Mouse (Mus musculus) myocyte (in vitro differentiated cells): Measurements from ENCODE around the gene Epha6. TPM values are rescaled to one million over a fixed set of nuclear protein-coding genes. Genes with fewer than 3 reads are reported as not detected.

ENCODE experiments used
- H3K27me3 ChIP-seq: one replicate; pipeline ENCODE4 v1.6.1; 2011; ENCODE audit not compliant: control insufficient read depth, insufficient read depth, insufficient read length
- H3K36me3 ChIP-seq: one replicate; pipeline ENCODE4 v1.6.1; 2011; ENCODE audit not compliant: control insufficient read depth, insufficient read depth
- H3K4me2 ChIP-seq: one replicate; pipeline ENCODE4 v1.6.1; 2011; ENCODE audit warnings: low read depth, control low read depth
- H3K4me3 ChIP-seq: one replicate; pipeline ENCODE4 v1.5.1; 2011; ENCODE audit warnings: mild to moderate bottlenecking, control low read depth, moderate library complexity
- H3K79me2 ChIP-seq: one replicate; pipeline ENCODE4 v1.6.1; 2011; ENCODE audit not compliant: control insufficient read depth, insufficient read depth
- H3ac ChIP-seq: one replicate; pipeline ENCODE4 v1.6.1; 2011; ENCODE audit not compliant: control insufficient read depth, insufficient read length
- CEBPB ChIP-seq: IDR thresholded peaks from 2 replicates; pipeline ENCODE4 v1.6.1; 2011; ENCODE audit warnings: mild to moderate bottlenecking, moderate library complexity; ENCODE audit not compliant: poor library complexity, insufficient read depth, severe bottlenecking
- E2F4 ChIP-seq: IDR thresholded peaks from one replicate; pipeline ENCODE4 v1.6.1; 2011; ENCODE audit warnings: mild to moderate bottlenecking, control low read depth, moderate library complexity; ENCODE audit not compliant: insufficient read depth
- MAX ChIP-seq: IDR thresholded peaks from one replicate; pipeline ENCODE4 v1.6.1; 2011; ENCODE audit warnings: low read depth, mild to moderate bottlenecking, control low read depth
- MYOD1 ChIP-seq, 3 experiments: IDR thresholded peaks; one replicate each; pipeline ENCODE4 v1.6.1; 2011; ENCODE audit warnings: control low read depth in 2 of 3, low read depth in 2 of 3, mild to moderate bottlenecking in 2 of 3, moderate library complexity in 1 of 3; ENCODE audit not compliant: insufficient read length in 2 of 3, control insufficient read depth in 1 of 3
- MYOG ChIP-seq, 3 experiments: IDR thresholded peaks; one replicate each; pipeline ENCODE4 v1.6.1; 2011; ENCODE audit warnings: control low read depth in 2 of 3, low read depth in 2 of 3, mild to moderate bottlenecking in 2 of 3; ENCODE audit not compliant: insufficient read length in 2 of 3, control insufficient read depth in 1 of 3, insufficient read depth in 1 of 3
- POLR2A ChIP-seq: IDR thresholded peaks from one replicate; pipeline ENCODE4 v1.6.1; 2011; ENCODE audit warnings: low read depth, mild to moderate bottlenecking, control low read depth, moderate library complexity; ENCODE audit not compliant: insufficient read length
- POLR2AphosphoS2 ChIP-seq: IDR thresholded peaks from one replicate; pipeline ENCODE4 v1.6.1; 2011; ENCODE audit warnings: low read depth, control low read depth; ENCODE audit not compliant: insufficient read length
- REST ChIP-seq: IDR thresholded peaks from one replicate; pipeline ENCODE4 v1.6.1; 2011; ENCODE audit warnings: mild to moderate bottlenecking, control low read depth, moderate library complexity; ENCODE audit not compliant: insufficient read depth, insufficient read length
- SRF ChIP-seq: IDR thresholded peaks from one replicate; pipeline ENCODE4 v1.6.1; 2011; ENCODE audit warnings: low read depth; ENCODE audit not compliant: control insufficient read depth, insufficient read length
- TCF12 ChIP-seq: IDR thresholded peaks from one replicate; pipeline ENCODE4 v1.6.1; 2011; ENCODE audit warnings: mild to moderate bottlenecking, control low read depth; ENCODE audit not compliant: poor library complexity, insufficient read depth, severe bottlenecking
- TCF3 ChIP-seq: IDR thresholded peaks from one replicate; pipeline ENCODE4 v1.6.1; 2011; ENCODE audit warnings: low read depth, control low read depth; ENCODE audit not compliant: insufficient read length
- USF1 ChIP-seq: IDR thresholded peaks from one replicate; pipeline ENCODE4 v1.6.1; 2011; ENCODE audit warnings: low read depth, mild to moderate bottlenecking, control low read depth, moderate library complexity
- polyA plus RNA-seq: library from polyadenylated mRNA; unstranded; fragments of >200 nt; fragmentation: generic; extraction: Trizol; gene quantifications from one replicate; pipeline ENCODE4 v1.2.1, GENCODE M21; 2012; ENCODE audit warnings: missing spikeins

Gene Epha6
- polyA plus RNA-seq, 1 experiment: not detected

GRCm38 (mm10) chr16:60435283-60435682 lies 170.0 kb downstream of the Epha6 start:
- Histone ChIP-seq H3K79me2 (no peaks in the 10 kb centered on the region), H3ac (no peak overlapping the region), H3K36me3 (no peaks in the 10 kb centered on the region), H3K4me2 (no peak overlapping the region), H3K4me3 (no peak overlapping the region), H3K27me3 (no peaks in the 10 kb centered on the region)
- TF ChIP-seq MAX: no peak

GRCm38 (mm10) chr16:60434241-60434640 lies 171.1 kb downstream of the Epha6 start:
- Histone ChIP-seq H3ac (no peak overlapping the region), H3K27me3 (no peaks in the 10 kb centered on the region), H3K79me2 (no peaks in the 10 kb centered on the region), H3K4me3 (no peak overlapping the region), H3K36me3 (no peaks in the 10 kb centered on the region), H3K4me2 (no peak overlapping the region)
- TF ChIP-seq REST (no peak), TCF3 (no peak), TCF12 (no peak), CEBPB (no peak), MYOD1 (IDR thresholded peaks at IDR 0.05; ENCODE audit: control insufficient read depth in 1 of 3, insufficient read length in 2 of 3, low read depth in 2 of 3) (no peak), SRF (no peak), MAX (no peak), POLR2AphosphoS2 (no peak), POLR2A (no peak), USF1 (no peak), MYOG (IDR thresholded peaks at IDR 0.05; ENCODE audit: control insufficient read depth in 1 of 3, insufficient read depth in 1 of 3, insufficient read length in 2 of 3, low read depth in 2 of 3) (no peak)

- no peaks in the 10 kb centered on the region for H3K36me3 ChIP-seq
- H3K4me3 ChIP-seq: no peak overlapping the region
- no peak overlapping the region for H3ac ChIP-seq
- H3K4me2 ChIP-seq: no peak overlapping the region
- no peak for TF ChIP-seq MAX
- no peak for TF ChIP-seq SRF
- no peak for TF ChIP-seq MYOG (IDR thresholded peaks at IDR 0.05; ENCODE audit: control insufficient read depth in 1 of 3, insufficient read depth in 1 of 3, insufficient read length in 2 of 3, low read depth in 2 of 3)
- no peak for TF ChIP-seq POLR2AphosphoS2
- TF ChIP-seq CEBPB: no peak
- no peak for TF ChIP-seq TCF3
- no peak for TF ChIP-seq E2F4
- TF ChIP-seq REST: no peak
- no peak for TF ChIP-seq TCF12
- no peak for TF ChIP-seq POLR2A
- TF ChIP-seq MYOD1 (IDR thresholded peaks at IDR 0.05; ENCODE audit: control insufficient read depth in 1 of 3, insufficient read length in 2 of 3, low read depth in 2 of 3): no peak
- TF ChIP-seq USF1: no peak
- no peaks in the 10 kb centered on the region for H3K79me2 ChIP-seq
- H3K27me3 ChIP-seq: no peaks in the 10 kb centered on the region
These were observed 210.0 kb downstream of the Epha6 start for GRCm38 (mm10) chr16:60395306-60395705.

DNA sequence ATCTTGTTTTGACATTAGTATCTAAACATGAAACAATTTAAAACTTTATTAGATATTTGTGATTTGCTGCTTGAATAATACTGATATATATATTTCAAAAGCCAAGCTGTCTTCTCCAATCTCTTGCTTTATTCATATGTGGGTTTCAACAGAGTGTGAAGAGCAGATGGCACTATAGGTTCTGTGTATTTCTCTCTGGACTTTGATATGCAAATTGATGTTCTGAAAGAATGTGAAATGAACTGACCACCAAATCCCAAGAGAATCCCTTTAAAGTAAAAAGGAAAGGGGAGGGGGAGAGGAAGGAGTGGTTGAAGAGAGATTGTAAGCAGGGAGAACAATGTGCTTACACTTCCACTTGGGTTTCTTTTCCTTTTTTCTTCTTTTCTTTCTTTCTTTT lies 212.4 kb downstream of the Epha6 start:
- Histone ChIP-seq H3K4me3 (no peak overlapping the region), H3K4me2 (no peak overlapping the region), H3ac (no peak overlapping the region), H3K27me3 (no peaks in the 10 kb centered on the region), H3K36me3 (no peaks in the 10 kb centered on the region), H3K79me2 (no peaks in the 10 kb centered on the region)
- TF ChIP-seq MAX (no peak), TCF12 (no peak), REST (no peak), POLR2AphosphoS2 (no peak), E2F4 (no peak), SRF (no peak), CEBPB (no peak), POLR2A (no peak), TCF3 (no peak), MYOG (IDR thresholded peaks at IDR 0.05; ENCODE audit: control insufficient read depth in 1 of 3, insufficient read depth in 1 of 3, insufficient read length in 2 of 3, low read depth in 2 of 3) (no peak), MYOD1 (IDR thresholded peaks at IDR 0.05; ENCODE audit: control insufficient read depth in 1 of 3, insufficient read length in 2 of 3, low read depth in 2 of 3) (no peak), USF1 (no peak)

DNA sequence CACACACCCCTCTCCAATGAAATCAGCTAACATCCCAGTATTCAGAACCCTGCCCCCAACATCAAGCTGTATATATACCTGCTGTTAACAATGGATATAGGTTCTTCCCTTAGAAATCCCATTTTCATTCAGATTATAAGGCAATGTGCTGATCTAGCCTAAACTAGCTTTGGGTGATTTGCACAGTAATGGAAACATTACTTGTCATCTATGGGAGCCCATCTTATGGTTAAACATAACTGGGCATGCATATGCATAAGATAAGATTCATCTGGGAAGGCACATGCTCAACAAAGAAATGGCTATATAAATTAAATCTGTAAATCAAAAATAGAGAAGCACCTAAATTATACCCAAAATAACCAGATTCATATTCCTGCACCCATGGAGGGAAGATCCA lies 230.2 kb downstream of the Epha6 start:
- Histone ChIP-seq H3ac (no peak overlapping the region), H3K27me3 (no peaks in the 10 kb centered on the region), H3K79me2 (no peaks in the 10 kb centered on the region), H3K4me2 (no peak overlapping the region), H3K36me3 (no peaks in the 10 kb centered on the region), H3K4me3 (no peak overlapping the region)
- TF ChIP-seq MYOG (IDR thresholded peaks at IDR 0.05; ENCODE audit: control insufficient read depth in 1 of 3, insufficient read depth in 1 of 3, insufficient read length in 2 of 3, low read depth in 2 of 3) (no peak), SRF (no peak), REST (no peak), TCF12 (no peak), CEBPB (no peak), POLR2A (no peak), MAX (no peak), USF1 (no peak), E2F4 (no peak), TCF3 (no peak), MYOD1 (IDR thresholded peaks at IDR 0.05; ENCODE audit: control insufficient read depth in 1 of 3, insufficient read length in 2 of 3, low read depth in 2 of 3) (no peak)
